Mouse (Mus musculus) heart, postnatal 36 days (tissue): ENCODE data around the gene Sprr2a1. TPM values are rescaled to one million over a fixed set of nuclear protein-coding genes. Genes with fewer than 3 reads are reported as not detected.

Experiments
- total RNA-seq, 2 experiments: library from RNA; stranded (reverse); gene quantifications; 2 replicates each; pipeline ENCODE4 v1.2.3; 2021

The Sprr2a1 gene
- total RNA-seq, 2 experiments from 2014 or later: not detected

Other genes with a start within 250 kb of the Sprr2a1 start
- not detected for gene Pglyrp3, start 201.2 kb upstream of the Sprr2a1 start, total RNA-seq
- gene Lor, start 132.7 kb upstream of the Sprr2a1 start, total RNA-seq: not detected
- not detected for gene Prr9, start 91.9 kb upstream of the Sprr2a1 start, total RNA-seq
- not detected for gene Lelp1, start 73.1 kb upstream of the Sprr2a1 start, total RNA-seq
- gene Sprr2a2, start 121 bp downstream of the Sprr2a1 start, total RNA-seq: under 1 TPM; 0.38 to 0.58 TPM
- not detected for gene Sprr2a3, start 69.6 kb downstream of the Sprr2a1 start, total RNA-seq
- not detected for gene Sprr2b, start 100.8 kb downstream of the Sprr2a1 start, total RNA-seq
- not detected for gene Sprr2d, start 123.3 kb downstream of the Sprr2a1 start, total RNA-seq
- not detected for gene Sprr2e, start 136.3 kb downstream of the Sprr2a1 start, total RNA-seq
- gene Sprr2f, start 149.4 kb downstream of the Sprr2a1 start, total RNA-seq: not detected
- gene Sprr2h, start 169.9 kb downstream of the Sprr2a1 start, total RNA-seq: not detected
- not detected for gene Sprr2i, start 192.2 kb downstream of the Sprr2a1 start, total RNA-seq
- gene Sprr2j-ps, start 202.3 kb downstream of the Sprr2a1 start, total RNA-seq: not detected
- gene Gm9774, start 213.6 kb downstream of the Sprr2a1 start, total RNA-seq: 1 to 10 TPM; 1.2 to 3.3 TPM
- gene Sprr2k, start 216.8 kb downstream of the Sprr2a1 start, total RNA-seq: not detected
- not detected for gene Sprr1b, start 223.0 kb downstream of the Sprr2a1 start, total RNA-seq
- not detected for gene Sprr3, start 242.9 kb downstream of the Sprr2a1 start, total RNA-seq